Mouse (Mus musculus) Muller cell, postnatal 12 days (primary cell): ENCODE data around the gene 1810009A15Rik.
"Not testable (repeated sequence)": the region's sequence is repeated elsewhere in the genome, so short reads cannot be mapped to it uniquely, and the experiment has no call there.

Experiments used
- DNase-seq: peaks from one replicate; pipeline ENCODE4 v3.0.0-alpha.2; 2015; ENCODE audit errors: inconsistent ontology term

1810009A15Rik gene

GRCm38 (mm10) chr19:8888511-8889385, at the start of gene 1810009A15Rik, which contains the start of gene Gm49416:
Gene 1810009A15Rik (plus strand): TSS chr19:8888853.
Gene Gm49416 (plus strand): TSS chr19:8888926.
- peak; percentile 93 for DNase-seq

- DNase-seq: no peak
These were observed 49.3 kb upstream of the 1810009A15Rik start, which contains the start of gene Gng3 for GRCm38 (mm10) chr19:8839103-8839907. Gene Gng3 (minus strand): TSS chr19:8839194.

- peak; percentile 75 for DNase-seq
These were observed 48.5 kb upstream of the 1810009A15Rik start for GRCm38 (mm10) chr19:8839908-8840791.

- DNase-seq: no peak
These were observed 47.6 kb upstream of the 1810009A15Rik start for GRCm38 (mm10) chr19:8841012-8841411.

- DNase-seq: no peak
These were observed 45.7 kb upstream of the 1810009A15Rik start for GRCm38 (mm10) chr19:8842961-8843360.

- DNase-seq: peak; percentile 68
These were observed 44.1 kb upstream of the 1810009A15Rik start for GRCm38 (mm10) chr19:8844371-8845129.

GRCm38 (mm10) chr19:8848356-8848755, 40.3 kb upstream of the 1810009A15Rik start:
- no peak for DNase-seq

- DNase-seq: peak; percentile 88
These were observed 38.2 kb upstream of the 1810009A15Rik start, which contains the start of gene Lrrn4cl for GRCm38 (mm10) chr19:8850402-8850901. Gene Lrrn4cl (plus strand): TSS chr19:8850768.

GRCm38 (mm10) chr19:8851639-8852038, 37.0 kb upstream of the 1810009A15Rik start:
- DNase-seq: no peak

- DNase-seq: no peak
These were observed 36.3 kb upstream of the 1810009A15Rik start for GRCm38 (mm10) chr19:8852236-8852928.

GRCm38 (mm10) chr19:8853117-8853516, 35.5 kb upstream of the 1810009A15Rik start:
- no peak for DNase-seq

- DNase-seq: no peak
These were observed 31.0 kb upstream of the 1810009A15Rik start for GRCm38 (mm10) chr19:8857689-8858088.

GRCm38 (mm10) chr19:8859018-8859417, 29.6 kb upstream of the 1810009A15Rik start:
- no peak for DNase-seq

- no peak for DNase-seq
These were observed 24.4 kb upstream of the 1810009A15Rik start for GRCm38 (mm10) chr19:8864265-8864664.

GRCm38 (mm10) chr19:8870381-8870780, 18.3 kb upstream of the 1810009A15Rik start:
- not testable (repeated sequence) for DNase-seq

- DNase-seq: no peak
These were observed 17.8 kb upstream of the 1810009A15Rik start for GRCm38 (mm10) chr19:8870838-8871237.

GRCm38 (mm10) chr19:8871267-8872186, 17.1 kb upstream of the 1810009A15Rik start, which contains the start of gene Ubxn1:
Gene Ubxn1 (plus strand): TSS chr19:8871496.
- peak; percentile 99 for DNase-seq

- no peak for DNase-seq
These were observed 16.3 kb upstream of the 1810009A15Rik start for GRCm38 (mm10) chr19:8872266-8872840.
